Mouse (Mus musculus) natural killer cell, adult 2 months (primary cell): ENCODE data around the gene Atg7.
A peak's percentile ranks its signal among the peaks of the same experiment; 100 is the strongest.

Experiments used
- DNase-seq, 2 experiments: peaks; one replicate each; pipeline ENCODE4 v3.0.0; 2022; ENCODE audit warnings: low spot score in 2 of 2

The Atg7 gene

GRCm38 (mm10) chr6:114736355-114736754, 93.5 kb downstream of the Atg7 start:
- no peak for DNase-seq

- no peak for DNase-seq
Observed at GRCm38 (mm10) chr6:114737181-114737580, 94.3 kb downstream of the Atg7 start.

GRCm38 (mm10) chr6:114737931-114738759, 95.2 kb downstream of the Atg7 start:
- no peak for DNase-seq

GRCm38 (mm10) chr6:114738760-114739112, 95.8 kb downstream of the Atg7 start:
- DNase-seq = no peak

GRCm38 (mm10) chr6:114742209-114743003, 99.5 kb downstream of the Atg7 start:
- DNase-seq = no peak

- no peak for DNase-seq
Observed at GRCm38 (mm10) chr6:114743126-114743525, 100.2 kb downstream of the Atg7 start.

- no peak for DNase-seq
Observed at GRCm38 (mm10) chr6:114743845-114744244, 100.9 kb downstream of the Atg7 start.

- no peak for DNase-seq
Observed at GRCm38 (mm10) chr6:114746439-114746974, 103.6 kb downstream of the Atg7 start.

- no peak for DNase-seq
Observed at GRCm38 (mm10) chr6:114748419-114748818, 105.5 kb downstream of the Atg7 start.

- no peak for DNase-seq
Observed at GRCm38 (mm10) chr6:114748882-114749281, 106.0 kb downstream of the Atg7 start.

GRCm38 (mm10) chr6:114758795-114759194, 115.9 kb downstream of the Atg7 start:
- DNase-seq = no peak

GRCm38 (mm10) chr6:114766314-114766713, 123.4 kb downstream of the Atg7 start:
- DNase-seq = no peak

GRCm38 (mm10) chr6:114767710-114768109, 124.8 kb downstream of the Atg7 start:
- no peak for DNase-seq

GRCm38 (mm10) chr6:114770337-114770736, 127.4 kb downstream of the Atg7 start:
- no peak for DNase-seq

- DNase-seq = no peak
Observed at GRCm38 (mm10) chr6:114771502-114771901, 128.6 kb downstream of the Atg7 start.

GRCm38 (mm10) chr6:114775210-114775609, 132.3 kb downstream of the Atg7 start:
- DNase-seq = no peak

GRCm38 (mm10) chr6:114777872-114778271, 135.0 kb downstream of the Atg7 start:
- DNase-seq = no peak

- DNase-seq = peak in 1 of 2 experiments; percentile 29
Observed at GRCm38 (mm10) chr6:114778650-114779049, 135.8 kb downstream of the Atg7 start.

GRCm38 (mm10) chr6:114780583-114780982, 137.7 kb downstream of the Atg7 start:
- DNase-seq = no peak

- peak in 1 of 2 experiments; percentile 3 for DNase-seq
Observed at GRCm38 (mm10) chr6:114781415-114782240, 138.7 kb downstream of the Atg7 start.

- no peak for DNase-seq
Observed at GRCm38 (mm10) chr6:114782486-114782885, 139.6 kb downstream of the Atg7 start.

GRCm38 (mm10) chr6:114786461-114786860, 143.6 kb downstream of the Atg7 start:
- DNase-seq = no peak
